Mouse (Mus musculus) R1 (cell line): ENCODE data around the gene Asic2.
A peak's percentile ranks its signal among the peaks of the same experiment; 100 is the strongest.

Experiments
- DNase-seq: peaks from one replicate; pipeline ENCODE4 v3.0.0-alpha.2; 2018; ENCODE audit warnings: low read depth, low spot score

The Asic2 gene

DNA sequence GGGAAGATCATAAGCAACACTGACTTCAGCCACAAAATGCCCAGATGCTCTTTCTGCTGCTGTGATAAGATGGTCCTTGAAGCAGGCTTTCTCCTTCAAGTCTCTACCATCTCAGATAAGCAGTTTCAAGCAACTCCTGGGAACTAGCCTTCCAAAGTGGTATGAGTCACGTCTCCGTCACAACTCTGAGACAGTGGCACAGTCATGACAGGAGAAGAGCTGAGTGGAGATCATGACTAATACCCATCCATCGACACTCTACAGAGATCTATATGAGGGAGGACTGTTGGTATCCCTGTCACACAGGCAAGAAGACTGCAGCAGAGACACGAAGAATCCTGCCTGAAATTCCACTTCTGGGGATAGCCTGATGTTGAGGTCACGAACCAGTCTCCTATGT, 1049.9 kb downstream of the Asic2 start:
- DNase-seq, result no peak

DNA sequence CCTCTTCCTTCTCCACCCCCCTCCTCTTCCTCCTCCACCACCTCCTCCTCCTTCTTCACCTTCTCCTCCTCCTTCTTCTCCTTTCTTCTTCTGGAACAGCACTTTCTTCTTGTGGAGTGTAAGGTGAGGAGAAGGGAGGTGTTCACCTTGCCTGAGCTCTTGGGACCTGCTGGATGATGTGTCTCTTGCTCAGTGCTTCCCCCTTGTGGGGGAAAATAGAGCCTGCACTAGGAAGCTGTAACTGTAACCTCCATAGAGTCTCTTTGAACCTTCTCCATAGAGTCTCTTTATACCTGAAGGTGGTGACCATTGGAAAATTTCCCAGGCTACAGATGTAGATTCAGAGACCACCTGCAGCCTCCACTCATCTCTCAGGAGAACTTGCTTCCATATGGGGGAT, 1050.6 kb downstream of the Asic2 start:
- DNase-seq, result peak; percentile 51

DNA sequence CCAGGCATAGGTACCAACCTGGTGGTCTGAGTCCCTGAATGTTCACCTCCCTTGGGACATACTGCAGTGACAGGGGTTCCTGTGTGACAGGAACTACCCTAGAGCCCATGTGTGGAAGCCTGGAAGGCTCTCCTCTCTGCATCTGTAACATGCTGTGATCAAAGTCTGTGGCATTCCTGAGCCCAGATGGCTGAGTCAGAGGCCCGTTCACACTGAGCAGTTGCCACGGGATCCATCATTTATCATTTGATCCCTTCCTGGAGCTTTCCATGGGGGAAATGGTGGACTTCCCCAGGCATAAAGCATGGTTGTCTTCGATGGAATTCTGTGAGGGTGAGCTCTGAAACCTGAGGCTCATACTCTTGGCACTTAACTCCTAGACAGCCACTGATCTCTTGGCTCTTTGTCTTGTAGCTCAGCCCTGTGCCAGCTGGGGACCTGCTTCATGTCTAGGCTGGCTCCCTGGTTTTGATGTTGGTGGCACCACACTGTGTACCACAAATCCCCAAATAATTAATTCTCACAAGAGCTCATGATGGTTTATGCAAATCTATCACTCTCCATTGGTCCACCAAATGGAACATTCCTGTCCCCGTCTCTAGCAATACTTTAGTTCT, 1054.7 kb downstream of the Asic2 start:
- DNase-seq, result no peak

DNA sequence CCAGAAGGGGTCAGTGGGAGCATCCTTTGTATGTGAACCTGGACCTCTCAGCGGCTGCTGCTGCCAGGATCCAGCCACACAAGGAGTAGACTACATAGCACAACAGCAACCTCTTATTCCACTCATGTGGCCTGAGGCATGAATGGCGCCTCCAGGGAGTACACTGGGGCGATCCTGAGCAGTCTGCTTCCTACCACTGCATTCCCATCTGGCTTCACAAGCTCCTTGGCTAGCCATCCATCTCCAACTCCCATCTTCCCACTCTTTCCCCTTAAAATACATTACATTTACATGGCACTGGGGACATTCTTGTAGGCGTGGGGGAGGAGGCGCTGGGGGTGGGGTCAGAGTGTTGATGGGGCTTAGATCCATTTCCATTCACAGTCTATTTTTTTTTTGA, 1055.5 kb downstream of the Asic2 start:
- no peak for DNase-seq

DNA sequence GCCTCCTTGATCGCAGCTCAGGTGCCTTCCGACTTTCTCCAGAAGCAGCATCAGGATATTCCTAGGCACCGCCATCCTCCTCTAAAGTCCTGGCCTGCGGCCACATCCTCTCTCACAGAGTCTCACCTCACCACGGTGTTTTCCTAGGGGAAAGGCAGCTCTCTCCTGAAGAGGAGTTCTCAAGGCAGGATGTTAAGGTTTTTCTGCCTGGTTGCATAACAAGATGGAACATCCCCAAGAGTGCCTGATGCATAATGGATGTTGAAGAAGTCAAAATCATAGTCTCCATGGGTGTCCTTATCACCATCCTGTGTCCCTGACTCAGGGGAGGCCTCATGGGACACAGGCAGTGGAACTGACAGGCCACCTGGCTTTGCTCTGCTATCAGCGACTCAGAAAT, 1060.4 kb downstream of the Asic2 start:
- no peak for DNase-seq

DNA sequence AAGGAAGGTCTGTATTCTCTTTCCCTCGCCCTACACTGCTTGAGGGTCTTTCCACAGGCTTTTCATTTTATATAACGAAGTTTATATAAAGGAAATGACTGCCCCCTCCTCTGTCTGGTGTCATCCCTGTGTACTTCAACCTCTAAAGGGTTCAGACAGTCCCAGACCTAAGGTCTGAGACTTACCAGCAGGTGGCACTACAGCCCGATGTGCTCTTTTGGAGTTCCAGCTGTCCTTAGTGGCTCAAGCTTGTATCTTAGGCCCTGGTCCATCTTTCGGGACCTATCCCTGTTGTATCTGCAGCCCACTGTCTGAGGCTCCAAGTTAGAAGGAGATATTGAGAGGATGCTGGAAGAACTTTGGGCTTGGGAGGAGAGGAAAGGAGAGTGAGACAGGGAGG, 1061.8 kb downstream of the Asic2 start:
- DNase-seq, result peak; percentile 57

DNA sequence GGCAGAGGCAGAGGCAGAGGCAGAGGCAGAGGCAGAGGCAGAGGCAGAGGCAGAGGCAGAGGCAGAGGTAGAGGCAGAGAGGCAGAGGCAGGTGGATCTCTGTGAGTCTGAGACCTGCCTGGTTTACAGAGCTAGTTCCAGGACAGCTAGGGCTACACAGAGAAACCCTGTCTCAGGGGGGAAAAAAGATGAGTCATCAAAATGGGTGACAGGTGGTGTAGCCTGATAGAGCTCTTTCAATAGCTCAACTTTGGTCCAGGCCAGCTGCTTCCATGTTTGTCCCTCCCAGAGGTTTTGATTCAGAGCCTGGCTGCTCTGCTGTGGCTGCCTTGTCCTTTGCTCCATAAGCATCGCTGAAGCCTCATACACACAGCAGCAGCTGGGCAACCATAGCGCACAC, 1063.7 kb downstream of the Asic2 start:
- no peak for DNase-seq

DNA sequence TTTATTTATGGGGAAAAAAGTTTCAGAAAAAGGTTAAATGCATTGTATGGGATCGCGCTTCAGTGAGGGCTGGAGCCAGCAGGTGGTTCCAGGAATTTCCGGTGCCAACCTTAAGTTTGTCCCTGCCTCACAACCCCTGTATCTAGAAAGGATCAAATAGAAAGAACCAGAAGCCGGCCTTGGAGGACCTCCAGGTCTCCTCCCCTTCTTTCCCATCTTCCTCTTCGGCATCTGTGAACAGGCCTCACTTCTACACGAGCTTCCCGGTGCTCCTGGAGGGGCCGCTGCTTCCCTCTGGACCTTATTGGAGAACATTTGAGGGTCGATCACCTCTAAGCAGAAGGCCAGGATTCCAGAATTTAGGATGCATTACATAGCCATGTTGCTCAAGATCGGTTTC, 1064.8 kb downstream of the Asic2 start:
- no peak for DNase-seq

DNA sequence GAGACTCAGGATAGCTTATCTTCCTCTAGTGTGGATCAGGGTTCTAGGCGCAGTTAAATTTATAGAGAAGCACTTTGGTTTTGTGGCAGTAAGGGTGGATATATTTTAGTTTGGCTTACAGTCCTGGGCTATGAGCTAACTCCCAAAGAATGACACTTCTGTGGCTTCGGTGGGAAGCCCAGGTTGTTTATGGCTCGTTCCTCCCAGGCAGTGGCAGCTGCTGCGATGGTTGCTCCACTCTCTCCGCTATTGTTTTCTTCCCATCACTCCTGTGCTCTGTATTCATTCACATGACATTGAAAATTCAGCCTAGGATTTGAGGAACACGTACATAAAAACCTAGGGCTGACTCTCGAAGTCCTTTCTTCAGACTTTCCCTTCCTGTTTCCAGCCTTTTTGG, 1065.6 kb downstream of the Asic2 start:
- no peak for DNase-seq

DNA sequence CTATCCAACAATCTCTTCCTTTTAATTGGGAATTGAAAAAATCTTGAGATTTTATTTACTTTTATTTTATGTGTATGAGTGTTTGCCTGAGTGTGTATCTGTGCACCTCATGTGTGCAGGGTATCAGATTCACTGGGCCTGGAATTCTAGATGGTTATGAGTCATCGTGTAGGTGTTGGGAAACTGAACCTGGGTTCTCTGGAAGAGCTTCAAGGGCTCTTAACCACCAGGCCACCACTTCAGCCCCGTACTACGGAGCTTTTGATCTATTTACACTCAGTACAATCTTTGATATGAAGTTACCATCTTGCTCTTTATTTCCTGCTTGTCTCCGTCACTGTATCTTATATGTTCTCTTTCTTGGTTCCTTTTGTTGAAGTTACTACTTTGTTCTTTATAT, 1067.7 kb downstream of the Asic2 start:
- no peak for DNase-seq

DNA sequence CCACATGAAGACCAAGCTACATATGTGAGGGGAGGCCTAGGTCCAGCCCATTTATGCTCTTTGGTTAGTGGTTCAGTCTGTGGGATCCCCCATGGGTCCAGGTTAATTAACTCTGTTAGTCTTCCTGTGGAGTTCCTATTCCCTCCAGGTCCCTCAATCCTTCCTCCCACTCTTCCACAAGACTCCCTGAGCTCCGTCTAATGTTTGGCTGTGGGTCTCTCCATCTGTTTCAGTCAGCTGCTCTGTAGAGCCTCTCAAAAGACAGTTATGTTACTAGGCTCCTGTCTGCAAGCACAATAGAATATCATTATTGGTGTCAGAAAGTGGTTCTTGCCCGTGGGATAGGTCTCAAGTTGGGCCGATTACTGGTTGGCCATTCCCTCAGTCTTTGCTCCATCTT, 1072.4 kb downstream of the Asic2 start:
- no peak for DNase-seq

DNA sequence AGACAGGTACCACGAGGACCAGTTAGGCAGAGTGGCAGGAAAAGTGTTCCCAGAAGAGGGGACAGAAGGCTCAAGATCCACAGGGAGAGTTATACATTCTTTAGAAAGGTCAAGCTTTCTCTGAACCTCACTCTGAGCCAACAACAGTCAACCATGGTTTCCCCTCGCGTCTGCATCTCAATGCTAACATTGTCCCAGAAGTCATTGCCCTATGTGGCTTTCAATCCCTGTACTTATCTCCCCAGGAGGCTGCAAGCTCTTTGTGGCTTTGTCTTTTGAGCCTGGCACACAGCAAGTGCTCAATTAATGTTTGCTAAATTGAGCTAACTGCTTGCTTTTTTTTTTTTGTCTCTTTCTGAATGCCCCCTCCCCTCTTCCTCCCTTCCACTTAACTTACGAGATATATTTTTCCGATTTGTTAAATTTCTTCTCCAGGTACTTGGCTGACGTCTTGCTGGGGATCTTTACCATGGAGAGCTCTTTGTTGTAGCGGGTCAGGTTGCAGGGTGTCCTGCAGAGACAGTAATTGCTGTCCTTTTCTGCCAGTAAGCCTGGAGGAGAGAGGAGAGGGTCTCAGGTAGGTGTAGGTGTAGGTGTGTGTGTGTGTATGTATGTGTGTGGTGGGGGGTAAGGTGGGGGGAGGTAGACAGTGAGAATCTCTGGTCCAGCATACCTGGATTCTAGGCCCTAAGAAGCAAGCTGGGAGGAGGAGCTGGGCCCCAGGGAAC, 1078.8 kb downstream of the Asic2 start:
- DNase-seq, result peak; percentile 89

DNA sequence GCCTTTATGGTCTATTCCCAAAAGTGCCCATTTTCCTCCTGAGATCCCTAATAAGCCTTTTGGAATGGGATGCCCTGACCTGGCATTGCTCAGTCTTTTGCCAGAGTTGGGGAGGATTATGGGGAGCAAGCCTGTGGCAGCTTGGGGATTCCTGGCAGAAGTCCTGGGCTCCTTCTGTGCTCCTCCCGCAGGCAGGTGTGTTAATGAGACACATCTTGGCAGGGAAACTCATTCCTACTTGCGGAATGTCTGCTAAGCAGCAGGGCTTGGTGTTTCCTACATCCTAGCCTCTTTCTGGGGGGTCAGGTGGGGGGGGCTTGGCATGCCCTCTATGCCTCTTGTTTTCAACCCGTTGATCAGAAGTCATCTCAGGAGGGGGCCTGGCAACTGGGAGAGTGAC, 1081.2 kb downstream of the Asic2 start:
- no peak for DNase-seq

DNA sequence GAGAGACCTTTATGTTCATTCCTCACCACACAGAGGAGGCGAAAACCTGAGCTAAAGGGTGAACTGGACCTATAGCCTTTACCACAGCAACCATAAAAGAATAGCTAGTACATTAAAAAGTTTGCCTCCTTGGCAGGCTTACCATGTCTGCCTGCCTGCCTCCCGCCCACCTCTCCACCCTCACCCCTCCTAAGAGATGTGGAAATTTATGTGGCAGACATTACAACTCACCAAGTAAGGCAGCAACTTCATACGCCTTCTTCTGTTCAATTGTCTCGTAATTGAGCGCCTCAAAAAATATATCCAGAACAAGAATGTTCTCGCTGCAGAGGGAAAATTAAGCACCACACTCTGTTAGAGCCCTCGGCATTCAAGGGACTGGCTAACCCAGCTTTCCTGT, 1081.9 kb downstream of the Asic2 start:
- DNase-seq, result no peak

DNA sequence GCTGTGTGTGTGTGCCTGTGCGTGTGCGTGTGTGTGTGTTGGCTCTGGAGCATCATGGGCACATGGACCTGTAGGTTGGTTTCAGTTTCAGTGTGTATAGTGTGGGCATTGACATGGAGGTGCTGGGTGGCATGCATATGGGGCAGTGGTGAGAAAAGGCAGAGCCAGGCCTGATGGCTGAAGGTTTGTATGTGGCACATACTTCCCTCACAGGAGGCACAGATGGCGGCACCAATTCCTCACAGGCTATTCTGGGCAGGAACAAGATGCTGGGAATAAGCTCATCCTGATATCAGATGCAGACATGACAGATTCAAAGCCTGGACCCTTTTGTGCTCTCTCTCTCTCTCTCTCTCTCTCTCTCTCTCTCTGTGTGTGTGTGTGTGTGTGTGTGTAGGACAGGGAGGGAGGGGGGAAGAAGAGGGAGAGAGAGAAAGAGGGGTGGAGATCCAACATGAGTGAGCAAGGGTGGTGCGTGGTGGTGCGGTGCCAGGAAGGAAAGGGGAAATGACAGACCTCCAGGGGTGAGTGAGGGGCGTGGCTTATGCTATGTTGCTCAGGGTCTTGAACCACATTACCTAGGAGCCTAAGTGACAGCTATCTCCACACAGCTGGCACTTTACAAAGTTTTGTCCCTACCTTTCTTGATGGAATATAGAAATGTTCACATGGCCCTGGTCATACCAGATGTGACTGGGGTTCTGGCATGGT, 1083.6 kb downstream of the Asic2 start:
- DNase-seq, result no peak

DNA sequence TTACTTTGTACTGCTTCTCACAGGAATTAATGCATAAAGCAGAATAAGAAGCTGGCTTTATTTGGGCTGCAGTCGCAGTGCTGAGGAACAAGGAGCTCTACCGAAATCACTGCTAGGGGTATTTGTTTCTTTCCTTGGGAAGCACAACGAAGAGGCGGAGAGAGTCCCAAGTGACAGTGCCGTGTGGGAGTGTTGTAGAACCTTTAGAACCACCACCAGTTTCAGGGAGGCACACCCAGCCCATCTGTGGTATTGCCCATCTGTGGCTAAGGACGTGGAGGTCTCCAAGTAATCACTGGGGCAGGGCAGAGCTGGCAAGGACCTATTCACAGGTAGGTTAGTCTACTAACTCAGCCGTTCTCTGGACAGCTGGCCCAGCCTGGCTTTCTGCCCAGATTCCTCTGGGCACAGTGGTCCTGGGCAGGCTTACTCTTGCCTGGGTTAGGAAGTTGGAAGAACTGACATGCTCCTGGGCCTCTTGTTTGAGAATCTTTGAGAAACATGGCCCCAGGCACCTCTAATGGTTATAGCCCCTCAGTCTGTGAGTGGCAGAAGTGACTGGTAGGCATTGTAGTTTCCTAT, 1085.9 kb downstream of the Asic2 start:
- DNase-seq, result no peak

DNA sequence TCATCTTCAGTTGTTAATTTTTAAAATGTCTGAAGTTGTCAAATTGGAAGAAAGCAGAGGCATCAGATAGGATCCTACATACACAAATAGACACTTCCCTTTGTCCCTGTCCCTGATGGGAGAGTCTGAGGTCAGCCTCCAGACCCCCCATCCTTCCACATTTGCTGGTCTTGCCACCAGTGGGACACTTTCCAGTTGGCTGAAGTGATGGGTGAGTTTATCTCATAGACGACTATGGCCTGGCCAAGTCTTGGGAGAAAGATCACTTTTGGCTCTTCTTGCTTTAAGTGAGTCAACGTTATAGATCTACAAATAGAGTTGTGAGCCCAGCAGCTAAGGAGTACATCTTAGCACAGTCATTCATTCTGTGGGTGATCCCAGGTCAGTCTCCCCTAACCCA, 1090.2 kb downstream of the Asic2 start:
- no peak for DNase-seq

DNA sequence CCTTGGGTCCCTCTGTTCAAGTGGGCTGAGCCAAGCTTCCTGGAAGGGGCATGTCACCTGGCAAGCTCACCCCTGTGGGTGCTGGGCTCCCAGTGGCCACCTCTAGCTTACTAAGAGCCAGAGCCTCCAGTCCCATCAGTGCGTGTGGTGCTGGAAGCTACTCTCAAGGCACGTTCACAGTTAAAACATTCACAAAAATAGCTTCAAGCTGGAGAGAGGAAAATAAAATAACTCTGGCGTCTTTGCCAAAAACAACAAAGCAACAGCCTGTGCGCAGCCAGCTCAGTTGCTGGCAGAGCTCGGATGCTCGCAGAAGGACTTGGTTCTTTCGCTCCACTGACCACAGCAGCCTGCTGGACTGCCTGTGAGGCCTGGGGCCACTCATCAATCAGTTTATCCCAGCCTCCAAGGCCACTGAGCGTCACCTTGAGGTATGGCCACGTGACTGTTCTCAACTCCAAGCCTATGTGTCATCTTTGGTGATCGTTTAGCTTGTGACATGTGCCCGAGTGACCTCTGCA, 1091.1 kb downstream of the Asic2 start:
- no peak for DNase-seq

DNA sequence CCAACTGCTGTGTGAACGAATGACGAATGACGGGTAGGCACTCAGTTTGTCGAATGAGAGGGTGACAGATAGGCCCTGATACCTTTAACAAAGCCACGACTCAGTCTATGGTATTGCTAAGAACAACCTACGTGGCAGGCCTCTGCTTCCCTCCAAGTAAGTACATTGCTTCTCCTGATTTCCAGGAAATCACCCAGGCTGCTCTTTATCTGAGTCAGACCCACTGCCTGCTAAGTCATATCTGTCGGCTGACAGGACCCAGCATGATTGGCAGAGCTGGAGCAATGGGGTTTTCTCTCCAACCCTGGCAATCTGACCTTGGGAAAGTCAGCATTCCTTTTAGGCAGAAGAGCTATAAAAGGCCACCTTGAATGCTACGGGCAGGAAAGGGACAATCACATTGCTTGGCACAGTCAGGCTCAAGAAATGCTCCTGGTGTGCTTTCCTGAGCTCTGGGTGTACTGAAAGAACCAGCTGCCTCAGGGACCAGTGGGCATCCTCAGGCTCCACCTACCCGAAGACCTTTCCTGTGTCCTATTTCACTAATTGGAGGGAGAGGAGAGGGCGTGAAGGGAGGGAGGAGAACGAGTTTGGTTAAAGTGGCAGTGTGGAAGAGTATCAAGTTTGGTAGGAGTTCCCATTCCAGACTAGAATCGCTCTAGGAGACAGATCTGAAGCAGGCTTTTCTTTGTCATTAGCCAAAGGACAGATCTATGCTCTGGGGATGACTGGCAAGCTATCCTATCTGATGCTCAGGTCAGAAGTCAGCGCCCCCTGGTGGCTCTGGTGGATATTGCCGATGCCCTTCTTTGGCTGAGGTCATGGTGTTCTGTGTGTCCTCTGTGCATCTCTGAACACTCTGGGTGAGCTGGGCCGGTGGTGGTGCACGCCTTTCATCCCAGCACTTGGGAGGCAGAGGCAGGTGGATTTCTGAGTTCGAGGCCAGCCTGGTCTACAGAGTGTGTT, 1095.5 kb downstream of the Asic2 start:
- DNase-seq, result peak; percentile 83

DNA sequence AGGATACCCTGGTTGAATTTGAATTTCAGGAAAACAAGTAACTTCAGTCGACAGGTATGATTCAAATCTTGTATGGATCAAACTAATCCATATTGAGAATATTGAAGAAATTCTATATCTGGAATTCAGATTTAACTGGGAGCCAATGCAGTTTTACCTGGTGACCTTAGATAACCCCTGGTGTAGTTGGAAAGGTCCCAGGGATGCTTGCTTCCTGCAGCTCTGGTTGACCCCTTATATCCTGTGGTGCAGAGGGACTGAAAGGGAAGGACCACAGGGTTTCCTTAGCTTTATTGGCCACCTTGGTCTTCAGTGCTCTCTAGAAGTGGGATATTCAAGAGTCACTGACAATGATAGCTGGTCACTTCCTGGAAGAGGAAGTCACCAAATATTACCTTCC, 1100.2 kb downstream of the Asic2 start:
- no peak for DNase-seq

DNA sequence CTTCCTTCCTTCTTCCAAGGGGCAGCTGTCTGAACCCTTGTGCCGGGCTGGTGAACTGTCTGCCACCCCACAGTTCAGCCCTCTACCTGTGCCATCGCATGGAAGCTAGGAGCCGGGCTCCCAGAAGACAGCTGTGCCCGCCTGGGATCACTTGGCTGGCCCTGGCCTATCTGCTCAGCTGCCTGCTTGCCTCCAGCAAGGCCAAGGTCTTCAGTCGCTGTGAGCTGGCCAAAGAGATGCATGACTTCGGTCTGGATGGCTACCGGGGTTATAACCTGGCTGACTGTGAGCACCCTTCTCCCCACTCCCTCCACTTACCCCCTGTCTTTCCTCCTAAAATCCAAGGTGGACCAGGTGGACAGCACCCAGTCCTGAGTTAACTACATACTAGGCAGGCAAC, 1105.3 kb downstream of the Asic2 start:
- DNase-seq, result no peak
